Mouse (Mus musculus) liver, postnatal 0 days (tissue): ENCODE results near the gene Cyp2d22.

Experiments used
- CTCF ChIP-seq: sonication (generic); IDR thresholded peaks from 2 replicates; pipeline ENCODE4 v1.5.1; 2016; ENCODE audit warnings: antibody characterized with exemption, low read depth
- EP300 ChIP-seq: IDR thresholded peaks from 2 replicates; pipeline ENCODE4 v1.6.1; 2016; ENCODE audit warnings: antibody characterized with exemption, low read depth, mild to moderate bottlenecking

DNA sequence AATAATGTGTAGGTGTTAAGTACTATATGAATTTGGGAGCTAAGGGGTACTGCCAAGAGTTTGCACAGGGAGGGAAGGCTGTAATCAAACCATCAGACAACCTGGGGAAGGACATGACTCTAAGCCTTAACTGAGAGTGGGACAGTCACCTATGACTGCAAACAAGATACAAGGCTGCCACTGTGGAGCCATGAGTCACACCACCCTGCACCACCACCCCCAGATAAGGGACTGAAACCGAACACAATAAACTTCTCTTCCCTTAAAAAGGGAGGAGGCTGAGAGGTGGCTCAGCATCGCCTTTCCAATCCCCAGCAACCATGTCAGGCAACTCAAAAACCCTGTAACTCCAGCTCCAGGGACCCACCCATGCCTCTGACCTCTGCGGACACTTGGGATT, 28.6 kb downstream of the Cyp2d22 start:
- TF ChIP-seq CTCF (no peak), EP300 (no peak)
